Mouse (Mus musculus) urinary bladder, adult 18-20 months (tissue): ENCODE results near the gene Fan1.

Source experiments
- DNase-seq, 2 experiments: peaks; one replicate each; pipeline ENCODE4 v3.0.0; 2022; ENCODE audit warnings: low spot score in 2 of 2, mixed read lengths in 2 of 2

The Fan1 gene

DNA sequence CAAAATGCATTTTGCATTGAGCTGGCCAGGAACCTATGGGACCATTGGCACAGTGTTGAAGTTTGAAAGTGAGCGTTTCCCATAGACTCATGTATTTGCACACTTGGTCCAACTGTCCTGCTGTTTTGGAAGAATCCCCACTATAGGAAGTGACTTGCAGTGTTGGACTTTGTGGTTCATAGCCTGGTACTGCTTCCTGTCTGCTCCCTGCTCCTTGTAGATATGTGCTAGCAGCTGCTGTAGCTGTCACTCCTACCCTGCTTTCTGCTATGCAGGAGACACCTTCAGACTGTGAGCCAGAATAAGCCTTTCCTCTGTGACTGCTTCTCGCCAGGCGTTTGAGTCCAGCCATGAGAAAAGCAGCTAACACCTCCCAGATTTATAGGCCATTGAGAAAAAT lies 42.6 kb downstream of the Fan1 start:
- DNase-seq: no peak

DNA sequence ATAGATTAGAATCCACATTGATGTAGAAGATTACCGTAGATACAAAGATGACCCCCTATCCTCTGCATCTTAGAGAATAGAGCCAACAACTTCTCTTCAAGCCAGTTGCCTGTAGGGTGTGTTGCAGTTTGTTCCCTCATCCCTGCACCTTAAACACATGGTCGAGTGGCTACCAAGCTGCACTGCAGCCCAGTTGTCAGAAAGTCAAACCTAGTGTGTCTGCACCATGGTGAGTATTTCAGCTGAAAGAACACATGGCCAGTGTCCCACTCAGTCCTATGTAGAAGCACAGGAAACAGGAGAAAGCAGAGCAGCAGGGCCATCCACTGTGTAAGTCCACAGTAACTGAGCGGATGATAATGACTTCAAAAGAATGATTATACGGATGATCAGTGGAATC lies 46.4 kb downstream of the Fan1 start:
- DNase-seq: no peak

DNA sequence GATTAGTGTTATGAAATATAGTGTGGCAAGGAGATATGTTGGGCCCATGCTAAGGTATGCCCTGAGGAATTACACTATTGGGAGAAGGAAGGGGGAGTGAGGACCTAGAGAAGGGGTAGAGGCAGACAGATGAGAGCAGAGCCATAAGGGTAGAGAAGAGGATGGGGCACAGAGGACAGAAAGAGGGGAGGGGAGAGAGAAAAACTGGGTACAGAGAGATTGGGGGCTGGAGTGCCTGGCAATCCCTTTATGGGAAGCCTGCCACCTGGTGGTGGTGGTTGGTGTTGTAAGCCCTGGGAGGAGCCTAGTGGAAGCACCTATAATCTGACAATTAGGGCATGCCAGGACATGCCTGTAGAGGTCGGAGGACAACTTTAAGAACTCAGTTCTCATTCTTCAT lies 47.0 kb downstream of the Fan1 start:
- DNase-seq: peak; percentile 42 to 82

DNA sequence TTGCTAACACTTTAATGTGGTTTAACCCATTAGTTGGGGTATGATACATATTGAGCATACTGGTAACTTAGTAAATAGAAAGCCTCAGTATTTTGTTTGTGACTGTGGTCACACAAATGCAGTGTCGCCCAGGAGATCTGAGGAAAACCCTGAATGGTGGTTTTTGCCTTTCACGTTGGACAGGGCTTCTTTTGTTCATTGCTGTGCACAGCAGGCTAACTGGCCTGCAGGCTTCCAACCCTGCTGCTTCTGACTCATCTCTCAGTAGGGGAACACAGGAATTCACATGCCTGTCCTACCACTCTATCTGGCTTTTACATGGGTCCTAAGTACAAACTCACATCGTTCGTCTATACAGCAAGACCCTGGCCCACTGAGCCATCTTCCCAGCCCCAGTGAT lies 52.2 kb downstream of the Fan1 start:
- no peak for DNase-seq

DNA sequence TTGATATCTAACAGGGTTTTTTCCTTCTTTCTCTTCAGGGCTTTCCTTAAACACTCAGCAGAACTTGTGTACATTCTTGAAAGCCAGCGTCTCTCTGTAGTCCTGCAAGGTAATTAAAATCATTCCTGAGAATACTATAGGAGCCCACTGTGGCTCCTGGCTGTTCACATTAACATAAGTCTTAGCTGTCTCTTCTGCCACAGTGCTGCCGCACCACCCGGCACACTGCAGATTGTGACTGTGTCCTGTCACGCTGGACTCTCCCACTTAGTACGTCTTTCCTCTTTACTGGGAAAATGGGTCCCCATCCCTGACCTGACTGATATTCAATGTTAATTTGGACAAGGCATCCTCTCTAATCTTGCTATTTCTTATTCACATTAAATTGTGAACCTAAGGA lies 52.8 kb downstream of the Fan1 start:
- DNase-seq: no peak

DNA sequence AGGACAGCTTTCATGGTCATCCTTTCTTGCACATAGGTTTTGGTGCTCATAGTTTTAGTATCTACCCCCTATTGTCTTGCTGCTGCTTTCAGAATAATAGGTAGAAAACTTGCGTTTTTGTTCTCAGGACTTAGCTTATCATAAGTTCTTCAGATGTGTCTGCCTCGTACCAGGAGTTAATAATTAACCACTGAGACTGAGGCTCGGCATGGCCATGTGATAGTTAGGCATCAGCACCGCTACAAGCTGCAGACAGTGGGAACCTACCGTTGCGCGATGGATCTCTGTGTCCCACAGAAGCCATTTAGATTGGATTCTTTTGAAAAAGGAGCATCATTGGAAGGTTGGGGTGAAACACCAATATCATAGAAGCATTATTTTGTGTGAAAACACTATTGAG lies 61.1 kb downstream of the Fan1 start:
- DNase-seq: no peak

DNA sequence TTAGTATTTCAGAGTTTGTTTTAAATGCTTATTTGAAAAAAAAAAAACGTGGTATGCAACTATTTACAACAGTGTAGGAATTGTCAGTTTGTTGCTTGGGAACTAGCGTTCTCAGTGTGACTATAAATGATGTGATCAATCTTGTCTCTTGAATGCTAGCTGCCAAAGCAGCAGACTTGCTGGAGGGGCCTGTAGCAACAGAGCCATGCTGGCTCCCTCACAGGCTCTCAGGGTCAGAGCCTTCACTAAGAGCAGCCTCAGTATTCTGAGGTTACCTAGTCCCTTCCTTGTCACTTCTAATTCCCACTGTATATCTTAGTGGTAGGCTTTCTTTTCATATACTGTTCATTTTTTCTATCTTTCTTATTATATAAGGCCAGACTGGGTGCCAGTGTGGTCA lies 63.1 kb downstream of the Fan1 start:
- DNase-seq: no peak

DNA sequence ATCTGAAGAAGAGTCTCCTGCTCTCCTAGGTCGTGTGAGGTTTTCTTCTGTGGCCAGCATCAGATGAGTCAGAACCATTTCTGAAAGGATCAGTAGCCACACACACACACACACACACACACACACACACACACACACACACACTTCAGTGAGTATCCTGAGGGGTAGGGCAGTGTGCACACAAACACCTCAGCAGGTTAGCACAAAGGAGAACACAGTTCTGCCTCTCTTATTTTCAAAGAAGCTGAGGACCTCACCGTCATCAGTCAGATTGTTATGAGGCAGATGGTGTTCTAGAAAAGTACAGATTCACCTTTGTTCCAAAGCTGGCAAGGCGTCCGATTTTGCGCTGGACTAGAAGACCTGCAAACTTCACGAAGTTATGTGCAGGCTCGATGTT lies 63.7 kb downstream of the Fan1 start:
- DNase-seq: no peak
